Mouse (Mus musculus) G1E (cell line): ENCODE data around the gene Fermt1.

Experiments
- CTCF ChIP-seq: IDR thresholded peaks from 2 replicates; pipeline ENCODE4 v1.5.1; 2012; ENCODE audit warnings: low read depth, low read length, inconsistent platforms, mixed read lengths
- GATA1 ChIP-seq: IDR thresholded peaks from 2 replicates; pipeline ENCODE4 v1.6.1; 2012; ENCODE audit warnings: borderline replicate concordance, low read length, inconsistent platforms, mixed read lengths
- TAL1 ChIP-seq: conservative IDR thresholded peaks from 2 replicates; pipeline ENCODE4 v1.6.1; 2012; ENCODE audit warnings: low read depth, low read length, inconsistent platforms, mixed read lengths

DNA sequence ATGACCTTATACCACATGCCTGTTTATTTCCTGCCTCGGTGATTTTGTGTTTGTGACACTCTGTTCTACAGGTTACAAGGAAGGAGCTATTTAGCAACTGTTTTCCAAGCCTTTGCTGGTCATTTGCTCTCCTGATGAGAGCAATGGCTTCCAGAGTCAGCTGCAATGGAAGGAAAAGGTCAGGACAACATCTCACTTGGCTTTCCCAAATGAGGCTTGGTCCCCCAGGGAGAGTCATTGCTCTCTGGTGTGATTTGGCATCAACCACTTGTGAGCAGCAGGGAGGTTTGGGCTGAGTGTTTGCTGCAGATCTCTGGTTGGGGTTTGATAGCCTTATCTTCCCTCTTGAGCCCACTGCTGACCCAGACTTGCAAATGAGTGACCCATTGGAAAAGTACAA, 45.1 kb downstream of the Fermt1 start:
- TF ChIP-seq CTCF (no peak), GATA1 (no peak), TAL1 (no peak)
